Mouse (Mus musculus): ENCODE results near the gene Siah2.

The Siah2 gene

GRCm38 (mm10) chr3:58657356-58657755 lies 34.8 kb downstream of the Siah2 start:
- DNase-seq: peak; percentile 59

DNA sequence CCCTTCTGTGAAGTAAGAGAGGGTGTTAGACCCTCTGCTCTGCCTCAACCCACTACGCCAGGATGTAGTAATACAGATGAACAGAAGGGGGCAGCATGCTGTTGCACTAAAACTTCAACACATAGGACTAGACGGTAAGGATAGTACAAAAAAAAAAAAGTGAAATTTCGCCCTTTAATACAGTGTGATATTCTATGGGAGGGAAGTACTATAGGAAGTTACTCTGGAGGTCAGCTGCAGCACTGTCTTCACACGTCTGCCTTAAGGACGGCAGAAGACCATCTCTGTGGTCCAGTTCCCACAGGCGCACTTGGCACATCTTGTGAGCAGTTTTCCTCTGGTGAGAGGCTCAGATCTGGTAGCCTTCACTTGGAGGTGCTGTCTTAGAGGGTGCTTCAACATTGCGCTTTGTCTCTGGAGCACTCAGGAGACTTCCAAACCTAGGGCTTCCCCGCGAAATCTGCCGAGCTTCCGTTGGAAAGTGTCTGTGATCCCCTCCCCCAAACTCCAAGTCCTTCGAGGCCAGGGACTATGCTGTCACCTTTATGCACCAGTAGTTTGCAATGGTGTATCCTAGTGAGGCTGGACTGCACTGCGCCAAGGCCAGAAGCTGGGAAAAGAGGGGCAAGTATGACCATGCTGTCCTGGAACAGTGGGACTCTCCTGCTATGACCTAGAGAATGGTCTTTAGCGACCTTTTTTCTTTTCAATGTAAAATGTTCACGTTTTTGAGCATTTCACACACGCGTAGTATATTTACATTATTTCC lies 36.7 kb downstream of the Siah2 start:
- DNase-seq: peak; percentile 66

DNA sequence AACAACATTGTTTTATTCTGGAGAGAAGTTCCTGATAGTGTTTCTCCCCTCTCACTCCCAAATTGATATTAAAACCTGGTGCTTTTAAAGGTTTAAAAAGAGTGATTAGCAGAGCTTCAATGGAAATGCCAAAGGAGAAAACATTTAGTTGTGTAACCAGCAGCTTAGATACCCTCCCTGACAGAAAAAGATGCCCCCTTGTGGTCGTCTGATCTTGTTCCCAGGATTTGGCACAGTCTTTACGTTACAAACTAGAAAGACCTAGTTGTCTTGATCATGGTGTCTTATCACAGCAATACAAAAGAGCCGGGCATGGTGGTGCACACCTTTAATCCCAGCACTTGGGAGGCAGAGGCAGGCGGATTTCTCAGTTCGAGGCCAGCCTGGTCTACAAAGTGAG lies 38.3 kb downstream of the Siah2 start:
- DNase-seq: peak; percentile 27

DNA sequence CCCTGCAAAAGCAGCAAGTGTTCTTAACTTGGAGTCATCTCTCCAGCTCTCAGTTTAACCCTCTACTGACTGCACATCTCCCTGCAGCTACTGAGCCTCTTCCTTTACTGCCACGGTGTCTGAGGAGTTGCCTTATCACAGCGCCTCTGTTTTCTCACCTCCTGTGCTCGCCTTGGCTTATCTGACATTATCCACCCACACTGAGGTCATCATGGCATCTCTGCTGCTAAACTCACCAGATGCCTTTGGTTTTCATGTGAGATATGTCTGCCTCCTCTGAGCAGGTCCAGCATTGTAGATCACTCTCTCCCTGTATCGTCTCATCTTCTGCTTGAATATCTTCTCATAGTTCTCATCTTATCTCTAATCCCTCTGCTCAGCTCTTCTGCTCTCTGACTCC lies 41.9 kb downstream of the Siah2 start:
- no peak for DNase-seq

- DNase-seq: no peak
Observed at GRCm38 (mm10) chr3:58647179-58647578, 45.0 kb downstream of the Siah2 start.

GRCm38 (mm10) chr3:58646180-58646579 lies 46.0 kb downstream of the Siah2 start:
- no peak for DNase-seq

DNA sequence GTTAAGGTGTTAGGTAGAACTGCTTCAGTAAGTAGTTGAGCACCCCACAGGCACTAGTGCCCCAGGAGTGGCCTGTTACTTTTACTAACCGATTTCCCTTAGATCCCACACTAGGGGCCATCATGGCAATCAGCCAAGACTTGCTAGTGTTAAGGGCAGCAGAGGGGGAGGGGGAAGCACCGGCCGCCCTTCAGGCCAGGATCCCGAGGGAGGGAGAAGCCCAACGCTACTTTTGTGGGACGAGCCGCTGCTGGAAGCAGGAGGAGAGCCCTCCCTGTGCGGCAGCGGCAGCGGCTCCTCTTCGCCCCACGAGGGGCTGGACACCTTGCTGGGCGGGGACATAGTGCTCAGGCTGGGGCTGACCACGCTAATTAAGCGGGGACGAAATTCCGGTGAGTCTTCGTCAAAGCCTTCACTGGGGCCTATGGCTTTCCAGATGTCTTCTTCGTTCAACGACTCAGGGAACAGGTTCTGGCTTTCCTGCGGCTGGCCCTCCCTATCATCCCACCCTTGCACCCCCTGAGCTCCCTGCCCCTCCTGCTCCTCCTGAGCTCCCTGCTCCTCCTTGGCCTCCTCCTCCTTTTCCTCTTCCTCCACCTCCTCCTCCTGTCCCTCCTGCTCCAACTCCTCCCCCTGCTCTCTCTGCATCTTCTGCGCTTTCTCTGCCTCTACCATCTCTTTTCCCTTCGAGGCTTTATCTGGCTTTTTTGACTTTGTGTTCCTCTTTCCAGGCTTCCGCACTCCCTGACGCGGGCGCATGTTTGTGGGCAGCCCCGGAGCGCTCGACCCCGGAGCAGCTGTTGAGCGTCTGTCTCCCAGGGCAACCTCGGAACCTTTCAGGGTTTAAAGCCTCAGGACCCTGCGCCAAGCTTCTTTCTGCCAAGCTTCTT lies 55.5 kb downstream of the Siah2 start, which contains the start of gene Erich6:
Erich6 (minus strand) TSS at position 802 of the 890 bp plus-strand sequence.
- no peak for DNase-seq

GRCm38 (mm10) chr3:58631693-58632092 lies 60.5 kb downstream of the Siah2 start:
- no peak for DNase-seq

- DNase-seq: no peak
Observed at GRCm38 (mm10) chr3:58624981-58625380, 67.2 kb downstream of the Siah2 start.

All from thymus, postnatal 25 days (tissue).